Mouse (Mus musculus) telencephalon, adult 2 months (tissue): Measurements from ENCODE around the gene Kcnd3.
"Not testable (repeated sequence)": the region's sequence is repeated elsewhere in the genome, so short reads cannot be mapped to it uniquely, and the experiment has no call there.

ENCODE experiments used
- DNase-seq: peaks from one replicate; pipeline ENCODE4 v3.0.0-alpha.2; 2011; ENCODE audit warnings: low read depth, low spot score

Kcnd3 gene

GRCm38 (mm10) chr3:105697148-105697441 lies 245.0 kb downstream of the Kcnd3 start:
- DNase-seq = no peak

- no peak for DNase-seq
These were observed 246.2 kb downstream of the Kcnd3 start for GRCm38 (mm10) chr3:105698311-105698710.

- DNase-seq = no peak
These were observed 247.3 kb downstream of the Kcnd3 start for GRCm38 (mm10) chr3:105699241-105699933.

GRCm38 (mm10) chr3:105700786-105701185 lies 248.7 kb downstream of the Kcnd3 start:
- not testable (repeated sequence) for DNase-seq

GRCm38 (mm10) chr3:105701399-105701798 lies 249.3 kb downstream of the Kcnd3 start:
- no peak for DNase-seq

GRCm38 (mm10) chr3:105703571-105703970 lies 251.4 kb downstream of the Kcnd3 start:
- DNase-seq = no peak

- DNase-seq = peak; percentile 84
These were observed 252.2 kb downstream of the Kcnd3 start, which contains the start of gene Inka2 for GRCm38 (mm10) chr3:105704031-105705008. Inka2 (plus strand) TSS chr3:105704599.

GRCm38 (mm10) chr3:105705061-105705549 lies 253.0 kb downstream of the Kcnd3 start:
- peak; percentile 84 for DNase-seq

- DNase-seq = no peak
These were observed 253.4 kb downstream of the Kcnd3 start for GRCm38 (mm10) chr3:105705561-105705960.

GRCm38 (mm10) chr3:105706366-105707020 lies 254.4 kb downstream of the Kcnd3 start:
- peak; percentile 93 for DNase-seq

- no peak for DNase-seq
These were observed 255.5 kb downstream of the Kcnd3 start for GRCm38 (mm10) chr3:105707590-105707989.

- no peak for DNase-seq
These were observed 258.1 kb downstream of the Kcnd3 start for GRCm38 (mm10) chr3:105710246-105710645.

GRCm38 (mm10) chr3:105711741-105712140 lies 259.6 kb downstream of the Kcnd3 start:
- no peak for DNase-seq

GRCm38 (mm10) chr3:105712827-105713226 lies 260.7 kb downstream of the Kcnd3 start:
- no peak for DNase-seq

GRCm38 (mm10) chr3:105714091-105714819 lies 262.1 kb downstream of the Kcnd3 start:
- DNase-seq = no peak

GRCm38 (mm10) chr3:105714820-105715167 lies 262.7 kb downstream of the Kcnd3 start:
- no peak for DNase-seq

GRCm38 (mm10) chr3:105716353-105717000 lies 264.3 kb downstream of the Kcnd3 start:
- DNase-seq = no peak

- no peak for DNase-seq
These were observed 265.9 kb downstream of the Kcnd3 start for GRCm38 (mm10) chr3:105717856-105718555.

GRCm38 (mm10) chr3:105718746-105719145 lies 266.6 kb downstream of the Kcnd3 start:
- DNase-seq = no peak

GRCm38 (mm10) chr3:105719979-105720378 lies 267.8 kb downstream of the Kcnd3 start:
- DNase-seq = no peak
